Mouse (Mus musculus) stomach, embryonic 15.5 days (tissue): ENCODE measurements around the gene Cd59a. TPM values are rescaled to one million over a fixed set of nuclear protein-coding genes. Genes with fewer than 3 reads are reported as not detected.

Experiments
- ATAC-seq: fragments of 200-750 bp; cut with Nextera tagmentation; 2 replicates; pipeline ENCODE4 v1.8.0; 2017; ENCODE audit warnings: low read depth, moderate number of reproducible peaks, moderate TSS enrichment; ENCODE audit not compliant: insufficient read depth, low FRiP score
- H3K27ac ChIP-seq: fragments of 300-500 bp; sonication (generic); 2 replicates; pipeline ENCODE4 v1.5.1; 2015; ENCODE audit warnings: mild to moderate bottlenecking, inconsistent platforms
- H3K27me3 ChIP-seq: fragments of 300-500 bp; sonication (generic); replicated peaks from 2 replicates; pipeline ENCODE4 v1.6.1; 2015; ENCODE audit warnings: inconsistent platforms
- H3K36me3 ChIP-seq: fragments of 300-500 bp; sonication (generic); 2 replicates; pipeline ENCODE4 v1.6.1; 2015; ENCODE audit warnings: inconsistent platforms
- H3K4me1 ChIP-seq: fragments of 300-500 bp; sonication (generic); 2 replicates; pipeline ENCODE4 v1.6.1; 2015; ENCODE audit warnings: inconsistent platforms
- H3K4me2 ChIP-seq: fragments of 300-500 bp; sonication (generic); 2 replicates; pipeline ENCODE4 v1.6.1; 2015; ENCODE audit warnings: mild to moderate bottlenecking, inconsistent platforms
- H3K4me3 ChIP-seq: fragments of 300-500 bp; sonication (generic); replicated peaks from 2 replicates; pipeline ENCODE4 v1.5.1; 2015; ENCODE audit warnings: inconsistent platforms
- H3K9ac ChIP-seq: fragments of 300-500 bp; sonication (generic); 2 replicates; pipeline ENCODE4 v1.6.1; 2015; ENCODE audit warnings: inconsistent platforms
- H3K9me3 ChIP-seq: fragments of 300-500 bp; sonication (generic); 2 replicates; pipeline ENCODE4 v1.6.1; 2016; ENCODE audit warnings: inconsistent platforms
- WGBS: fragments of 180-500 bp; shearing (Covaris S2); methylation state at CpG from one replicate; pipeline ENCODE4 v1.1.7; 2015; 5-methylcytosine and 5-hydroxymethylcytosine counted together
- polyA plus RNA-seq: library from polyadenylated mRNA; unstranded; fragments of >200 nt; fragmentation: Nextera tagmentation; extraction: Ambion mirVana; gene quantifications from 2 replicates; pipeline ENCODE4 v1.2.1, GENCODE M21; 2015

The Cd59a gene
- polyA plus RNA-seq, 1 experiment from 2014 or later = 31.2 TPM

DNA sequence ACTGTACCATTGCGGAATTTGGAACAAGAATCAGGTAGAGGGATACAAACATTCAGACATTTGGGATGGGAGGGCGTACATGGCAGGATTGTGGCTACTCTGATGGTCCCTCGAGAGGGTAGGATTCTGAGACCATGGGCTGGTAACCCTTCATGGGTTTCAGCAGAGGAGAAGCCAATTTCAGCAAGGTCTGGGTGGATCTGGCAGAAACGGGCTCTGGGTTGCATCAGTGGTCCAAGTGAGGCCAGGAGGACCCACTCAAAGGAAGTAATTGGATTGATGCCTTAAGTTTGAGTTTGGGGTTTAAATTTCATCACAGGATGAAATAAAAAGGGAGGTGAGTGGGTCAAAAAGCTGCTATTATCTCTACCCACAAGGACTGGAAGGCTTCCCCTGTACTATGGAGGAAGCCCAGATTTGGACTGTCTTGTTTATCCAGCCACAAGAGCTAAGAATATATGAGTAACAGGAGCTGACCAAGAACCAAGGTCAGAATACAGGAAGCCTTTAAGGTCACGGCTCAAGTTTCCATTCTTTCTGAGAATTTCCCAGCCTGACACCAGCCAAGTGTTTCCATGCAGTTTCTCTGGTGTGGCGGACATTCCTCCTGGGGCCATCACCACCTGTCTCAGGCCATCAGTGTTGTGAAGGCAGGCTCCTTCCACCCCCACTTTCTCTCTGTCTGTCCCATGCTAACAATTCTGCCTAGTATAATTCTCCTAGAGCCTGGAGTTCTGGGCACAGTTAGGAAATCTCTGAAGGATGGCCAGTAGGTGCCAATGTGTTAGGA is 55.2 kb downstream of the Cd59a start:
- no peak overlapping the region for H3K27ac ChIP-seq
- ATAC-seq = no peak
- no peak overlapping the region for H3K9ac ChIP-seq
- no peaks in the 10 kb centered on the region for H3K4me1 ChIP-seq
- H3K9me3 ChIP-seq = no peaks in the 10 kb centered on the region
- no peaks in the 10 kb centered on the region for H3K36me3 ChIP-seq
- H3K4me3 ChIP-seq = no peak overlapping the region
- 83% methylated on average over 6 of the region's 6 CpGs for WGBS
- no peak overlapping the region for H3K4me2 ChIP-seq
- H3K27me3 ChIP-seq = no peaks in the 10 kb centered on the region

DNA sequence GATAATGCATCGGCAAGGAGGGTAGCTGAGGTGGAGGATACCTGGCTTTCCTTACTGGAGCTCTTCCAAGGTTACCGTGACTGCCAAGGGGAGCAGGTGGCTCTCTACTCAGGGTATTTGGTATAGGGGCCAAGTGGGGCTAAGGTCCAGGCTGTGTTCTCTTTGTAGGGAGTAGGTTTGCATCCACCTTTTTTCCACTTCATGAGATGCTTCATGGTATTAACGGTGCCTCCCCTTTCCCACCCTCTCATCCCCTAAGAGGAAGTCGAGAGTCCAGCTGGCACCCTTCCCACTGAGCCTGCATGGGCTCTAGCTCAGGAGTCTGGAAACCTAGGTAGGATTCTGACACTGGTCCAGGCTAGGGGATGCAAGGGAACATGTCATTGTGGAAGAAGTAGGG is 57.7 kb downstream of the Cd59a start:
- Histone ChIP-seq H3K27me3 (no peaks in the 10 kb centered on the region), H3K4me3 (no peak overlapping the region), H3K9ac (no peak overlapping the region), H3K27ac (no peak overlapping the region), H3K4me2 (no peak overlapping the region), H3K4me1 (no peaks in the 10 kb centered on the region), H3K36me3 (no peaks in the 10 kb centered on the region), H3K9me3 (no peaks in the 10 kb centered on the region)
- ATAC-seq = no peak
- 67% methylated on average over 4 of the region's 4 CpGs for WGBS

DNA sequence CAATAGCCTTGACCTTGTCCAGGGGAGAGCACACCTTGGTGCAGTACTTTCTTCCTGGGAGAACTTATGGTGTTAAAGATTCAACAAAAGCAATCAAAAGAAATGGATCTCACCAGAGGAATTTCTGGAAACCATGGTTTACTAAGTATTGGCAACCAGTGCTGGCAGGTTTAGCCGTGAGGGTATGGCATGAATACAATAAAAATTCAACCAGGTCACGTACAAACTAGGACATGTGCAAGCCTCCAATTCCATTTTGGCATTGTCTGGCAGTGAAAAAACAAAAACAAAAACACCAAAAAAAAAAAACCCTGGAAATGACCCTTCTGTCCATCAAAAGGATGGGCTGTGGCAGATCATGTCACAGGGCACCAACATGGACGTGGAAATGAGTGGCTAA is 58.3 kb downstream of the Cd59a start:
- Histone ChIP-seq H3K4me2 (no peak overlapping the region), H3K27me3 (no peaks in the 10 kb centered on the region), H3K4me1 (no peaks in the 10 kb centered on the region), H3K27ac (no peak overlapping the region), H3K9ac (no peak overlapping the region), H3K36me3 (no peaks in the 10 kb centered on the region), H3K9me3 (no peaks in the 10 kb centered on the region), H3K4me3 (no peak overlapping the region)
- no peak for ATAC-seq
- WGBS = 76% methylated on average over 3 of the region's 3 CpGs

DNA sequence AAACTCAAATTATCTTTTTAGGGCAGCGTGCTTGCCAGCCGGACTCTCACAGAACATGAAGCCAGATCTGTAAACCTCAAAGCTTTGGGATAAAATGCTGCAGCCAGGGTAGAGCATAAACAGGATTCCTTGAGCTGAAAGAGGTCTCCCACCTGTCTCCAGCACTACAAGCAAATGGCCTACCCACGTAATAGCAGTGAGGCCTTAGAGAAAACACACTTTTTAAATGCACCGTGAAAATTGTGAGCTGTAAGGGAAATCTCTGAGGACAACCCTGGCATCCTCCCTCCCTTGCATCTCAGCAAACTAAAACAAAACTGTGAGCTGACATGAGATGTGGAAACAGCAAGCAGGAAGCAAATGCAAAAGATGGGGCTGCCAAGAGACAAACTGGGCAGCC is 62.2 kb downstream of the Cd59a start:
- H3K9me3 ChIP-seq = no peaks in the 10 kb centered on the region
- no peaks in the 10 kb centered on the region for H3K27me3 ChIP-seq
- H3K36me3 ChIP-seq = no peaks in the 10 kb centered on the region
- no peak for ATAC-seq
- no peaks in the 10 kb centered on the region for H3K4me1 ChIP-seq
- 65% methylated on average over 4 of the region's 4 CpGs for WGBS
- H3K4me3 ChIP-seq = no peak overlapping the region
- H3K9ac ChIP-seq = no peak overlapping the region
- H3K27ac ChIP-seq = no peak overlapping the region
- no peak overlapping the region for H3K4me2 ChIP-seq

DNA sequence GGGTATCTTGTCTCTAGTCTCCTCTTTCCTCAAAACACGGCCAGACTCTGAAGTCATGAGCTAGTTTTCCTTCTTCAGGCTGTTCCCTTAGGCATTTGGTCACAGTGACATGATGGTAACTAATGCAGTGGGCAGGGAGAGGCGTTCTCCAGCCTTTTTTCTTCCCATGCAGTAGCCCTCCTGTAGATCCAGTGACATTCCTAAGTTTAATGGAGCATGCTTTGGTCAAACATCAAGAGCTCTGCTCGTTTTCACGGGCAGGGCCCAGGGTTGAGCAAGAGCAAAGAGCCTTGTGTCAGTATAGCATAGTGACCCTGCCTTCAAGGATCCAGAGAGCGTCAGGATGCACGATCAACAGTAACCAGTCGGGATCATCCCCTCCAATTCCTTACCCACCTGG is 67.8 kb downstream of the Cd59a start:
- ATAC-seq = no peak
- Histone ChIP-seq H3K4me3 (no peak overlapping the region), H3K4me1 (no peaks in the 10 kb centered on the region), H3K4me2 (no peak overlapping the region), H3K27ac (no peak overlapping the region), H3K36me3 (no peaks in the 10 kb centered on the region), H3K9me3 (no peaks in the 10 kb centered on the region), H3K27me3 (no peaks in the 10 kb centered on the region), H3K9ac (no peak overlapping the region)
- 80% methylated on average over 7 of the region's 7 CpGs for WGBS

DNA sequence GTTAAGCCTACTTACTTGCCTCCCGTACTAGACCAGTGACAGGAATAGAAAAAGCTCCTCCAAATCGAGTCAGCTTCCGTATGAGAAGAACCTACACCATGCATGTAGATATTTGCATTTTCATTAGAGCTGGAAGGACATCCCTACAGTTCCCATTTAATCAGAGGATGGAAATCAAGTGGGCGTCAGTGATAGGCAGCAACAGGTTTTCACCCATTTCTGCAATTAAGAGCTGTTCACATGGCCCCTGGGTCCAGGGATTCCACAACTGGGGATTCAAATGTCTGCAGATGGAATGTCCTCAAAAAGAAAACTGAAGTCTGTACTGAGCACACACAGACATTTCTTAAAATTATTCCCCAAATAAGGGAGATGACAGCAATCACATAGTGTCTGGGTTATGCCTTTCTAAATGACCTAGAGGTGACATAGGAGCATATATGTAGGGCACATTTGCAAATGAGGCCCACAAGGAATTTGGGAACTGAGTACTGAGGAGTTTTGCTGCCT is 68.4 kb downstream of the Cd59a start:
- H3K36me3 ChIP-seq = no peaks in the 10 kb centered on the region
- no peak for ATAC-seq
- H3K4me3 ChIP-seq = no peak overlapping the region
- H3K4me1 ChIP-seq = no peaks in the 10 kb centered on the region
- WGBS = 82% methylated on average over 4 of the region's 4 CpGs
- H3K27me3 ChIP-seq = no peaks in the 10 kb centered on the region
- H3K9ac ChIP-seq = no peak overlapping the region
- H3K27ac ChIP-seq = no peak overlapping the region
- H3K4me2 ChIP-seq = no peak overlapping the region
- H3K9me3 ChIP-seq = no peaks in the 10 kb centered on the region

Other genes with a start within 250 kb of the Cd59a start
- gene Lmo2, start 137.8 kb upstream of the Cd59a start, polyA plus RNA-seq = 19.5 and 27.1 TPM in 2 replicates
- 55.4 and 56.0 TPM in 2 replicates for gene Fbxo3, start 68.1 kb upstream of the Cd59a start, polyA plus RNA-seq
- 2.4 and 3.1 TPM in 2 replicates for gene 4931422A03Rik, start 67.4 kb upstream of the Cd59a start, polyA plus RNA-seq
- gene Gm10912, start 30.0 kb upstream of the Cd59a start, polyA plus RNA-seq = 0.10 TPM in 1 of 2 replicates, not detected in the other
- gene Gm10799, start 27.3 kb upstream of the Cd59a start, polyA plus RNA-seq = not detected in 2 replicates
- gene Cd59b, start 26.0 kb upstream of the Cd59a start, polyA plus RNA-seq = 5.0 and 6.8 TPM in 2 replicates
- gene A930018P22Rik, start 27.0 kb downstream of the Cd59a start, polyA plus RNA-seq = 0.17 and 0.22 TPM in 2 replicates